Mouse (Mus musculus) retina, embryonic 14.5 days (tissue): ENCODE measurements around the gene Efcab11.
A peak's percentile ranks its signal among the peaks of the same experiment; 100 is the strongest.

Experiments
- DNase-seq: peaks from one replicate; pipeline ENCODE4 v3.0.0-alpha.2; 2015; ENCODE audit warnings: low spot score

The Efcab11 gene

GRCm38 (mm10) chr12:99756213-99756612 is 128.0 kb downstream of the Efcab11 start:
- DNase-seq: no peak

GRCm38 (mm10) chr12:99752986-99753385 is 131.3 kb downstream of the Efcab11 start:
- DNase-seq: no peak

DNA sequence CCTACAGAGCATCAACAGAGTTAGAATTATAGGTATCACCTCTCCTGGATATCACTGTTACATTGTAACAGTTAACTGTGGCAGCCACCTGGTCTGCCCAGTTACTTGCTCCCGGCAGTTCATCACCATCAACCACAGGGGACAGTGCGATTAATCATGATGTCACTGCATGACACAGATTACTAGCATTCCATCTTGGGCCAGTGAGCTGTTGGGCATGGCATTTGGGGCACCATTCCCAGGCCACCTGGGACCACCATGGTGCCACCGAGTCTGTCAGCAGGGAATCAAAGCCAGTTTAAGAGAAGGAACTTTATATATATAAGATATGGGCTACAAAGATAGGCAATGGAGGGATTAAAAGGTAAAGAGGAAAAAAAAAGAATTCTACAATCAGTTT is 134.8 kb downstream of the Efcab11 start:
- DNase-seq: no peak

- no peak for DNase-seq
Measured at GRCm38 (mm10) chr12:99741631-99742030, 142.6 kb downstream of the Efcab11 start.

GRCm38 (mm10) chr12:99739211-99739610 is 145.0 kb downstream of the Efcab11 start:
- DNase-seq: no peak

DNA sequence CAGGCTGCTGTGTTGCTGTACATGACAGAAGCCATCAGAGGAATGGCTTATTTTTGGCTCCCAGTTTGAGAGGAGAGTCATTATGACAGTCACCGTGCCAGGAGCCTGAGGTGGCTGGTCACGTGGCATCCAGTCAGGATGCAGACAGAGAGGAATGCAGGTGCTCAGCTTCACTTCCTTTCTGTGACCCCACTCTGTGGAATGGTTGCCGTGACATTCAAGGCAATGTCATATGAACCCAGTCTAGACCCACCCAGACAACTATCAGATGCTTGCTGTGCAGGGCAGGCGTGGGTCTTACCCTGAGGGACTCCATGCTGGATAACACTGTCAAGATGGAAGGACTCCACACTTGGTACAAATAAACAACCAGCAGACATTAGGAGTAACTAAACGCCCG is 146.0 kb downstream of the Efcab11 start:
- DNase-seq: no peak

DNA sequence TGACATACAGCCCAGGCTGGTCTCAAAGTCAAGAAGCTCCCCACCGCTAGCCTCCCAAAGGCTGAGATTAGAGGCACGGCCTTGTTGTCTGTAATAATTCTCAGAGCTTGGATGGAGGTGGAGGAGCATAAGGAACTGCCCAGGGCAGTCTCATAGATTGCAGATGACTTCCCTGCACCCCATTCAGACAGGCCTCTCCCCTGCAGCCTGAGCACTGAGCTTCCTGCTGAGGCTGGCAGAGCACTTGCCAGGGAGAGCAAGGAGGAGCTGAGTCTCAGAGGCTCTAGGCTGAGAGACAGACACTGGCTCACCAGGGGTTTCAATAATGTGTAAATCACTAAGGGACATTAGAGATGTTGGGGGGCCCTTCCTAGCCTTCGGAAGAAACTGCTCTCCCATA is 147.3 kb downstream of the Efcab11 start:
- no peak for DNase-seq

- peak; percentile 34 for DNase-seq
Measured at GRCm38 (mm10) chr12:99735172-99735571, 149.1 kb downstream of the Efcab11 start.

GRCm38 (mm10) chr12:99724206-99724605 is 160.0 kb downstream of the Efcab11 start:
- DNase-seq: no peak

GRCm38 (mm10) chr12:99723791-99724190 is 160.4 kb downstream of the Efcab11 start:
- DNase-seq: no peak

GRCm38 (mm10) chr12:99721318-99721717 is 162.9 kb downstream of the Efcab11 start:
- no peak for DNase-seq

DNA sequence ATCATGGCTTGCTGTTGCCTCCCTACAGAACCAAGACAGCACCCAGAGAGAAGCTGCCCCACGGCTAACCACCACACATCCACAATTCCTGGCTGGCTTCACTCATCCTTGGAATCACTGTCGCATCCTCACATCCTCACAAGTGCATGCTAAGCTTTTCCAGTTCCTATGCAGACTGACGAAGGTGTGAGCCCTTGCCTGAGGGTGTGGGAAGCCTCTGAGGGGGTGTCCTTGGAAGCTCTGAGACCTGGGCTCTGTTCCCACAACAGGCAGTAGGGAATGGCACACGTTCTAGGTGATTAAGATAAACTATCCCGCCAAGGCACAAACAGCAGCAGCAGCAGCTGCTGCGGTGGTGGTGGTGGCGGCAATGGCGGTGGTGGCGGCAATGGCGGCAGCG is 164.5 kb downstream of the Efcab11 start:
- no peak for DNase-seq

- DNase-seq: no peak
Measured at GRCm38 (mm10) chr12:99718161-99718560, 166.1 kb downstream of the Efcab11 start.

DNA sequence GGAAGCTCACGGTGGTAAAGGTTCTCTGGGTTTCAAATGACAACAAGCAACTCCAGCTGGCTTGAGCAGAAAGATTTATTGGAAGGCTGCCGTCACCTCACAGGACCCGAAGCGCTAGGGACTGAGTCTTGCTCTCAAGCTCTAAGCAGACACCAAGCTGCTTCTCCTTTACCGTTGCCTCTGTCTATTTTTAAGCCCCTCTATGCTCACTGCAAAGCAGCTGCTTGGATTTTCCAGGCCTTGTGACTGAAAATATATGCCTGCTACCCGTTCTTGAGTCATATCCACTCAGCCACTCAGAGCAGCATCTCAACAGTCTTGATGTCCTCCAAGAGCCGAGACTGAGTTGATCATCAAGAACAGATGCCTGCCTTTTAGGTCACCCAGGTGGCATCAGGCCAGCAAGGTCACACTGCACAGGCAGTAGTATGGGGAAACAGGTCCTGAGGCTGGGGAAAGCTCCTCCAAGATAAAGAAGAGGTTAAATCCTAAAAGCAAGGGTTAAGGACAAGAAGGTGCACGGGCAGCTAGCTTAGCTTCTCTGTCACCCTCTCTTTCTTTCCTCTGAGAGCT is 168.1 kb downstream of the Efcab11 start:
- DNase-seq: no peak

GRCm38 (mm10) chr12:99715129-99716037 is 168.9 kb downstream of the Efcab11 start:
- no peak for DNase-seq

DNA sequence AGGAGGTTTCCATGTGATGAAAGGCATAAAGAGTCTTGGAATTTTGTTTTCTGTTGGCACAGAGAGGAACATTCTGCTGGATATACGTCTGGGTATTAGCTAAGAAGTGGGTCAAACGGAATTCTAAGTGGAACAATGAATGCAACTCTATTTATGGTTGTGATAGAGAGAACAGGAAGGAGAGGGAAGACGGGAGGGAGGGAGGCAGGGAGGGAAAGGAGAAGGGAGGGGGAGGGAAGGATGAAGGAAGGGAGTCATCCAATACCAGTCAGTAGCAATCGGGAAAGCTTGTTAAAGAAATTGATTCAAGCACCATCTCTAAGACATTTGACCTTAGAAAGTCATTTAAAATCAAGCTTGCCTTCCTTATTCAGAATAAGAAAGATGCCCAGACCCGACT is 172.0 kb downstream of the Efcab11 start:
- no peak for DNase-seq

- DNase-seq: no peak
Measured at GRCm38 (mm10) chr12:99702248-99702647, 182.0 kb downstream of the Efcab11 start.

- DNase-seq: no peak
Measured at GRCm38 (mm10) chr12:99700380-99700779, 183.9 kb downstream of the Efcab11 start.

- DNase-seq: no peak
Measured at GRCm38 (mm10) chr12:99699379-99700023, 184.7 kb downstream of the Efcab11 start.

GRCm38 (mm10) chr12:99694066-99694465 is 190.2 kb downstream of the Efcab11 start:
- no peak for DNase-seq

- DNase-seq: no peak
Measured at GRCm38 (mm10) chr12:99686418-99686992, 197.7 kb downstream of the Efcab11 start.

- no peak for DNase-seq
Measured at GRCm38 (mm10) chr12:99685451-99686100, 198.7 kb downstream of the Efcab11 start.
